Mouse (Mus musculus): ENCODE results near the gene Clrn2. TPM values are rescaled to one million over a fixed set of nuclear protein-coding genes. Genes with fewer than 3 reads are reported as not detected.
A peak's percentile ranks its signal among the peaks of the same experiment; 100 is the strongest.

The Clrn2 gene
- polyA plus RNA-seq, 1 experiment, result not detected

DNA sequence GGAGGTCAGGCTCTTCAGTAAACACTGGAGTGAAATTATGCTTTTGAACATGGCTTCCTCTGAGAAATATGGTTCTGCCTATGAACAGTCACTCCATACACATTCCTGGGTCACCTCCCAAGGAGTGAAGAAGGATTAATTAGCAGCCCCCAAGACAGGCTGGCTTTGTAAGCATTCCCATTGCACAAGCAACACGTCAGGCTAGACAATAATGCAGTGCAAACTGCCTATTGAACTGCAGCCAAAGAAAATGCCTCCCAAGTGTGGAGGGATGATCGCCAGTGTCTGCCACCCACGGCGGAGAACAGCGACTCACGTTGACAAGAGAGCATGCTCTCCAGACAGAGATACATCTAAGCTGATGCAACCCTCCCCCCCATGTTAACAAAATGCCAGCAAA is 22.7 kb downstream of the Clrn2 start:
- Histone ChIP-seq H3K9me3 (ENCODE audit: control insufficient read depth, low read length) (no peaks in the 10 kb centered on the region), H3K36me3 (ENCODE audit: control insufficient read depth) (no peaks in the 10 kb centered on the region), H3K4me3 (replicated peaks) (no peak overlapping the region), H3K4me1 (ENCODE audit: control insufficient read depth) (no peaks in the 10 kb centered on the region), H3K27me3 (ENCODE audit: control insufficient read depth) (peaks cover 6% of the 10 kb centered on the region)
- TF ChIP-seq TAL1 (IDR thresholded peaks at IDR 0.05; ENCODE audit: low read length), result no peak
- TF ChIP-seq GATA1 (IDR thresholded peaks at IDR 0.05; ENCODE audit: low read length), result no peak

DNA sequence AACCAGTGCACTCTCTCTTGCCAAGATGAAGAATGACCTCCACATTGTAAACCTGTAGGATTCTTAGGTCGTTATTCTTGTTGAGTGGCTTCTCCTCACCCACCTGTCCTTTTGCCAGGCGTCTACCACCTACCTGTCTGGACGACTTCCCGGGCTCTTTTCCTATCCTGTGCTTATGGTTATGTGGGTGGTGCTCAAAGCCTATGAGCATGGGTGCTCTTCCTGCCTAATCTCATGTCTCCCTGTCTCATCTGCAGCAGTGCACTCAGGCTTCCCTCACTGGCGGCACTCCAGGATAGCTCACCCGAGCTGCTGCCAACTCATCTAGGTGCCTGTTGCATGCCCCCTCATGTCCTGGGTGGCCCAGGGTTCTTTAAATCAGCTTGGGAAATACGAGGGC is 24.1 kb downstream of the Clrn2 start:
- TF ChIP-seq GATA1 (IDR thresholded peaks at IDR 0.05; ENCODE audit: low read length), result no peak
- no peak for TF ChIP-seq TAL1 (IDR thresholded peaks at IDR 0.05; ENCODE audit: low read length)
- no peaks in the 10 kb centered on the region for H3K9me3 ChIP-seq (ENCODE audit: control insufficient read depth, low read length)
- no peaks in the 10 kb centered on the region for H3K4me1 ChIP-seq (ENCODE audit: control insufficient read depth)
- H3K4me3 ChIP-seq (replicated peaks), result no peak overlapping the region
- no peaks in the 10 kb centered on the region for H3K36me3 ChIP-seq (ENCODE audit: control insufficient read depth)
- peaks cover 3% of the 10 kb centered on the region; the same call in 1 of the 2 replicates for H3K27me3 ChIP-seq (ENCODE audit: control insufficient read depth)

DNA sequence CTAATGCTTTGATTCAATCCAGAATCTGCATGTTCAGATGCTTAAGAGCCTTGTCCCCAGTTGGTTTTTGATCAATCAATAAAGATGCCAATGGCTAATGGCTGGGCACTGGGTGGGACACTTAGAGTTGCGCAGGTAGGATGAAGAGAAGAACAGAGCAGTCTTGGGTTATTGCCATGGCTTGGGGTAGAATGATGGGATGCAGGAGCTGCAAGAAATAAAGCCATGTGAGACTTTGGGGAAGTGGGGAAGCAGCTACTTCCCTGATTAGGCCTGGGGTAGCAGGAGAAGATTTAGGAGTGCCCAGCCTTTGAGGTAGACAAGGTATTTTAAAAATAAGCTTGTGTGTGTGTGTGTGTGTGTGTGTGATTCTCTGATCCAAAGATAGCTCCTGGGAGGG is 26.5 kb downstream of the Clrn2 start:
- H3K9me3 ChIP-seq (ENCODE audit: control insufficient read depth, low read length), result no peaks in the 10 kb centered on the region
- H3K4me1 ChIP-seq (ENCODE audit: control insufficient read depth), result no peaks in the 10 kb centered on the region
- H3K36me3 ChIP-seq (ENCODE audit: control insufficient read depth), result no peaks in the 10 kb centered on the region
- H3K4me3 ChIP-seq (replicated peaks), result no peak overlapping the region
- TF ChIP-seq TAL1 (IDR thresholded peaks at IDR 0.05; ENCODE audit: low read length), result no peak
- no peak for TF ChIP-seq GATA1 (IDR thresholded peaks at IDR 0.05; ENCODE audit: low read length)
- no peaks in the 10 kb centered on the region for H3K27me3 ChIP-seq (ENCODE audit: control insufficient read depth)

DNA sequence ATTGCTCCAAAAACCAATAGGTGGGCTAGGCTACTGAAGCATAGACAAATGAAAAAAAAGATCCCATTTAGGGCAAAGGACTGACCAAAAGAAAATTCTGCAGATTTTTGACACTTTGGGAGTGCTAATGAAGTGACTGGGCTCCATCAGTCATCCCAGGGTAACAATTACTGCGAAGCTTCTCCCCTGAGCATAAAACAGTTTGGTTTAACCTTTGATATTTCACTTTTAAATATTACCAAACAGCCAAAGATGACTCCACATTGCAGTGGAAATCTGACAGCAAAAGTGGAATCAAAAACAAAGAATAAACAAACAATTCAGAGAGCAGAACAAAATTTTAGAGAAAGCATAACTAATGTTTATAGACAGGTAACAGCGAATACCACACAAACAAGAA is 27.6 kb downstream of the Clrn2 start:
- no peaks in the 10 kb centered on the region for H3K36me3 ChIP-seq (ENCODE audit: control insufficient read depth)
- no peak for TF ChIP-seq GATA1 (IDR thresholded peaks at IDR 0.05; ENCODE audit: low read length)
- TF ChIP-seq TAL1 (IDR thresholded peaks at IDR 0.05; ENCODE audit: low read length), result no peak
- H3K4me3 ChIP-seq (replicated peaks), result no peak overlapping the region
- no peaks in the 10 kb centered on the region for H3K27me3 ChIP-seq (ENCODE audit: control insufficient read depth)
- no peaks in the 10 kb centered on the region for H3K4me1 ChIP-seq (ENCODE audit: control insufficient read depth)
- H3K9me3 ChIP-seq (ENCODE audit: control insufficient read depth, low read length), result no peaks in the 10 kb centered on the region

DNA sequence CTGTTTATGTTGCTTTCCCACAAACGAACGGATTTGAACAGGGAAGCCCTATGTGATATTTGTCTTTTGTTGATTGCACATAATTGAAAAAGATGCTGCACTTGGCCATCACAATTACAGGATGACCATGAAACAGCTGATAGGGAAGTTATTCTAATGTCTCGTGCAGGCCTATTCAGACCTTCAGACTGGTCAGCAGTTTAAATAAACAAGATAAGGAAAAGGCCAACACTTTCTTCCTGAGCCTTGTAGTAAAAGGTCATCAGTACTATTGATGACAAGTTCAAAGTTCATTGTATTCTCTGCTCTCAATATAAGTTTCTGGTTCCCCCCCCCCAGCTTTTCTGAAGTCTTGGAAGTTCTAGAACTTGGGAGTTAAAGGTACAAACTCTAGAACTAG is 29.1 kb downstream of the Clrn2 start:
- TF ChIP-seq GATA1 (IDR thresholded peaks at IDR 0.05; ENCODE audit: low read length) (no peak), TAL1 (IDR thresholded peaks at IDR 0.05; ENCODE audit: low read length) (no peak)
- Histone ChIP-seq H3K4me1 (ENCODE audit: control insufficient read depth) (no peaks in the 10 kb centered on the region), H3K4me3 (replicated peaks) (no peak overlapping the region), H3K9me3 (ENCODE audit: control insufficient read depth, low read length) (no peaks in the 10 kb centered on the region), H3K27me3 (ENCODE audit: control insufficient read depth) (no peaks in the 10 kb centered on the region), H3K36me3 (ENCODE audit: control insufficient read depth) (no peaks in the 10 kb centered on the region)

DNA sequence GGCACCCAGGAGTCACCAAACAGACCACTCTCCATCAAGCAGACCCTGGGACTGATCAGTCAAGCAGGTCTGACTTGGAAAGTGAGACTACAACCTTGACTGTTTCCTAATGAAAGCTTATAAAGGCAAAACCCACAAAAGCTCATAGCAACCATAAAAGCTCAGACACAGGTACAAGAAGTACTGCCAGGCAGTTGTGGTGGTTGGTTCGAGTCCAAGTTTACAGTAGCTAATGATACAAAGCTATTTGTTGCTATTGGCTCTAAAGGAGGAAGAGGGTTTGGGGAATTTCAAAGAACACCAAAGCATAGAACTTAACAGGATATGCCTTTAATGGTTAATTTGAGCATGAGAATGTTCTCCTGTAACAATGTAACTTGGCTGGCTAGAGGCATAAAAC is 30.1 kb downstream of the Clrn2 start:
- H3K4me1 ChIP-seq (ENCODE audit: control insufficient read depth), result no peaks in the 10 kb centered on the region
- TF ChIP-seq GATA1 (IDR thresholded peaks at IDR 0.05; ENCODE audit: low read length) (no peak), TAL1 (IDR thresholded peaks at IDR 0.05; ENCODE audit: low read length) (no peak)
- H3K27me3 ChIP-seq (ENCODE audit: control insufficient read depth), result no peaks in the 10 kb centered on the region
- H3K36me3 ChIP-seq (ENCODE audit: control insufficient read depth), result no peaks in the 10 kb centered on the region
- no peak overlapping the region for H3K4me3 ChIP-seq (replicated peaks)
- no peaks in the 10 kb centered on the region for H3K9me3 ChIP-seq (ENCODE audit: control insufficient read depth, low read length)

DNA sequence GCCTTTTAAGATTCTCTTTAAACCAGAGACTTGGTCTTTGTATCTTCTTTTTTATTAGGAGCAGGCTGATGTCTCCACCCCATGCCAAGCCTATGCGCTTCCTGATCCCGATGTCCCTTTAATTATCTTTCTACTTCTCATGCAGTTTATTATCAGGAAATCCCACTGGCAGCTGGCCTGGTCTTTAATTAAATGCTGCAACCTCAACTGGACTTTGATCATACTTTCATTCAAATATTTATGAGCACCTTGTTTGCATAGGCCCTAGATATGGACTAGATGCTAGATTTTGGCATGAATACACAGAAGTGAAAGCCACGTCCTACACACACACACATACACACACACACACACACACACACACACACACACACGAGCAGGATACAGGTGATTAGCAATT is 38.2 kb downstream of the Clrn2 start:
- Histone ChIP-seq H3K4me1 (ENCODE audit: control insufficient read depth) (peaks cover 21% of the 10 kb centered on the region), H3K4me3 (replicated peaks) (no peak overlapping the region), H3K36me3 (ENCODE audit: control insufficient read depth) (peaks cover 7% of the 10 kb centered on the region), H3K27me3 (ENCODE audit: control insufficient read depth) (peaks cover 9% of the 10 kb centered on the region), H3K9me3 (ENCODE audit: control insufficient read depth, low read length) (no peaks in the 10 kb centered on the region)
- no peak for TF ChIP-seq TAL1 (IDR thresholded peaks at IDR 0.05; ENCODE audit: low read length)
- no peak for TF ChIP-seq GATA1 (IDR thresholded peaks at IDR 0.05; ENCODE audit: low read length)

DNA sequence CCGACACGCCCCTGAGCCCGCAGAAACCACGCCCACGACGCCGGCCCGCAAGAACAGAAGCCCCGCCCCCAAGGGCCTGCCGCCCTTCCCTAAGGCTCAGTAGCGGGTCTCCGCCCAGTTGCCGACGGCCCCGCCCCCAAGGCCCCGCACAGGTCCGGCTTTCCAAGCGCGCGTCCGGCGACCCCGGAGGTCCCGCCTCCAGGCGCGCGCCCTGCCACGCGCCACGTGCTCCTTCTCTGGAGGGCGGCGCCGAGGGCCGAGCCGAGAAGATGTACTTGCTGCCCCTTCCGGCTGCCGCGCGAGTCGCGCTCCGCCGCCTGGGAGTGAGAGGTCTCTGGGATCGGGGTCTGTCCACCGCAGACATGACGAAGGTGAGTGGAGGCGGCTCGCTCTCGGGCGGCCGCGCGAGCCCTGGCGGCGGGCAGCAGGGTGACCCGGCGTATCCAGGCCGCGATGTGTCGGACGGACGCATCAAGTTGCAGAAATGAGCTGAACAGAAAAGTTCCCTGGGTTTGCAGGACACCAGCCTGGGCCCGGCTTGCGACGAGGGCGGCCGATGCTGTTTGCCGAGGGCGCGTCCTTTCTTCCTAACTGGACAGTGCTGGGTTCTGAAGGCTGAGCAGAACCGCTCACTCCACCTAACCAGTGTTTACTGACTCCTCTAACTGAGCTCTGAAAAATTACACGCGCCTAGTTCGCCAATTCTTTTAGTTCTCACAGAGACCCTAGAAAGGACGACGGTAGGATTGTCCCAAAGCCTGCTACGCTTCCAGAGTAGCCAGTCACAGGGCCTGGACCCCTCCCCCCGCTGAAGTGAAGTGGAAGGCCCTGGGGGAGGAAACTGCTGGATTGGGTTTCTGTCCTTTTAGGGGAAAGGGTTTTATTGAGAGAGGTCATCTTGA is 39.9 kb downstream of the Clrn2 start, which contains the start of gene Lap3:
Gene Lap3 (plus strand): TSS at position 184 of the 902 bp plus-strand sequence.
- Histone ChIP-seq H3K4me1 (ENCODE audit: control insufficient read depth) (peaks cover 21% of the 10 kb centered on the region), H3K36me3 (ENCODE audit: control insufficient read depth) (peaks cover 20% of the 10 kb centered on the region), H3K9me3 (ENCODE audit: control insufficient read depth, low read length) (no peaks in the 10 kb centered on the region), H3K27me3 (ENCODE audit: control insufficient read depth) (peaks cover 9% of the 10 kb centered on the region), H3K4me3 (replicated peaks) (peak within 1 kb of the TSS; percentile 74)
- TF ChIP-seq TAL1 (IDR thresholded peaks at IDR 0.05; ENCODE audit: low read length), result no peak
- TF ChIP-seq GATA1 (IDR thresholded peaks at IDR 0.05; ENCODE audit: low read length), result no peak

DNA sequence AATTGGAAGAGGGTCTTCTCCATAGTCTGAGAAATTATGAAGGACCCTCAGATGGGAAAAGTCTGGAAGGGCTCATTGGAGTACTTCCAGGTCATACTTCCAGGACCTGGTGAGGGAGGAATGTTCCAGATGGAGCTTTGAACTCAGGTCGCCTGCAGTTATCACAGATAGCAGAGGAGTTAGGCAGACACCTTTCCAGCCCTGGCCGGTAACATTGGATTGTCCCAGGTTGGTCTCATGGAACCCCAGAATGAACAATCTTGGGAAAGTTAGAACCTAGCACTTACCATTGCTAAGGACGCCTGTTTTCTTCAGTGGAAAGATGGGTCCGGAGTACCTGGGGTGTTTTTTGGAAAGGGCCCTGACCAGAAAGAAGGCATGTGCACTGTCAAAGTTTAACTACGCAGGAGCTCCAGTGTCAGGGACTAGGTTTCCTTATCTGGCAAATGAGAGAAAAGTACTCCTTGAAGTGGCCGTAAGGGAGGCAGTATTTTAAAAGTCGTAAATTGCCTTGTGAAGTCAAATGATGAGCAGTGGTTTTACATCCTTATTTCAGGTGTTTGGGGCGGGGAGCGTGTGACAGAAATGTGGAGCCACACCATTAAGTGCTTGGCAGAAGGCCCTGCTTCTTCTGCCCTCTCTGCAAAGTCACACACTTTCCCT is 40.7 kb downstream of the Clrn2 start:
- TF ChIP-seq GATA1 (IDR thresholded peaks at IDR 0.05; ENCODE audit: low read length) (no peak), TAL1 (IDR thresholded peaks at IDR 0.05; ENCODE audit: low read length) (no peak)
- Histone ChIP-seq H3K4me3 (replicated peaks) (peak overlapping the region; percentile 74), H3K9me3 (ENCODE audit: control insufficient read depth, low read length) (no peaks in the 10 kb centered on the region), H3K4me1 (ENCODE audit: control insufficient read depth) (peaks cover 21% of the 10 kb centered on the region), H3K36me3 (ENCODE audit: control insufficient read depth) (peaks cover 26% of the 10 kb centered on the region), H3K27me3 (ENCODE audit: control insufficient read depth) (peaks cover 9% of the 10 kb centered on the region)
